Mouse (Mus musculus): ENCODE results near the gene Ccdc187. TPM values are rescaled to one million over a fixed set of nuclear protein-coding genes. Genes with fewer than 3 reads are reported as not detected.
A peak's percentile ranks its signal among the peaks of the same experiment; 100 is the strongest.

Ccdc187 gene
- polyA plus RNA-seq, 1 experiment: not detected

DNA sequence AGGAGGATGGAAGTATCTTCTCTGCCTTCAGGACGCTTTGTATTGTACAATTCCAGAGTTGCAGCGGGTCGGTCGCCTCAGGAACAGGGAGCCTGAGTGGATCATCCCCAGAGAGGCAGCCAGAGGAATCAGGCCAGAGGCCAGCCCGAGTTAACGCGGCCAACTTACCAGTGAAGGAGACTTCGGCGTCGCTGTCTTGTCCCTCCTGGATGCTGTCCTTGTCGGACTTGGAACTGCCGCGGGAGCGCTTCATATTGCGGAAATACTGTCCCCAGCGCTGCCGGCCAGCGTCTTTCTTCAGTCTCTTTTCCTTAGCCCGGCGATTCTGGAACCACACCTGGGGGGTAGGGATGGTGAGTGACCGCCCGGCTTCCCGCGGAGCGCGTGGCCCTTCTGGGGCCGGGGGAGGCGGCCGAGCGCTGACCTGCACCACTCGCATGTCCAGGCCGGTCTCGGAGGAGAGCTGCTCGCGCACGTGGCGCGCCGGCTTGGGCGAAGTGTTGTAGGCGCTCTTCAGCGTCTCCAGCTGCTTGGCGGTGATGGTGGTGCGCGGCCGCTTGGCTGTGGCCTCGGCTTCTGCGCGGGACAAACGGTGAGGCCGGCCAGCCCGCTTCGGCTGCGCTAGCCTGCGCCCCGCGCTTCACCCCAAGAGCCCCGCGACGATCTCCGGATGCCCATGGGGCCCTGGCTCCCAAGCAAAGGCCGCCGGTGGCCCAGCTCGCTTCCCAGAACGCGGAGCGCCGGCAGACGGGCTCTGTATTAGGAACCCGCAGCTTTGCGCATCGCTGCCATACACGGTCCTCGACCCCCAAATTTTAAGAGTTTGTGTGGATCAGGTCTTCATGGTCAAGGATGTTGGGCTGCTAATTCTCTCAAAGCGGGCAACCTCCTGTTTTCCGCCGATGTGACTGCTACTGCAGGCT is 92.2 kb downstream of the Ccdc187 start:
- H3ac ChIP-seq (ENCODE audit: control insufficient read depth, insufficient read length, low read depth): no peak overlapping the region
- H3K36me3 ChIP-seq (ENCODE audit: control insufficient read depth, insufficient read depth): no peaks in the 10 kb centered on the region
- H3K4me3 ChIP-seq (ENCODE audit: insufficient read depth, poor library complexity, severe bottlenecking): no peak overlapping the region
- TF ChIP-seq MYOG (IDR thresholded peaks at IDR 0.05; ENCODE audit: control insufficient read depth, extremely low read depth, insufficient read length) (no peak), MAX (IDR thresholded peaks at IDR 0.05) (no peak), FOSL1 (IDR thresholded peaks at IDR 0.05; ENCODE audit: insufficient read depth, low read length, poor library complexity, severe bottlenecking) (no peak), USF1 (IDR thresholded peaks at IDR 0.05; ENCODE audit: low read depth) (no peak), MYOD1 (IDR thresholded peaks at IDR 0.05; ENCODE audit: control insufficient read depth, insufficient read length, low read depth) (no peak), CTCF (IDR thresholded peaks at IDR 0.05; ENCODE audit: control insufficient read depth, insufficient read depth, insufficient read length) (no peak), CEBPB (IDR thresholded peaks at IDR 0.05; ENCODE audit: low read depth) (no peak)
- no peaks in the 10 kb centered on the region for H3K79me3 ChIP-seq (ENCODE audit: low read depth)
- no peaks in the 10 kb centered on the region for H3K79me2 ChIP-seq (ENCODE audit: control insufficient read depth, insufficient read depth)
- peaks cover 88% of the 10 kb centered on the region for H3K27me3 ChIP-seq (ENCODE audit: control insufficient read depth, insufficient read depth, insufficient read length)

DNA sequence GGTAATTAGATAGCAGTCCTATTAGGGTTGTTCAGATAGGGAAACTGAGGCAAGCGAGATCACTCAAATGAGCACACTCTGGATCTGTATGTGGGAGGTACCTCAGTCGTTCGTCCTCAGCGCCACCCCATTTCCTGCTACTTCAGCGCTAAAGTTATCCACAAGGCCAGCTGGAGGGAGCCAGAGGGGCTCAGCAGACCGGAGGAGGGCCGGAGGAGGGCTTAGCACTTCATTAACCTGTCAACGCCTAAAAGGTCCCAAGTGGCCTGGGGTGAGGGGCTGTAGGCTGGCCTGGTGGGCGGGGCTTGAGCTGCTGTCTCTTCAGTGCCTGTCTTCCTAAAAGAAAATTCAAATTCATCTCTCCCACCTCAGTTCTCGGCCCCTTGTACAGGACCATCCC is 95.9 kb downstream of the Ccdc187 start:
- no peak overlapping the region for H3K4me3 ChIP-seq (ENCODE audit: insufficient read depth, poor library complexity, severe bottlenecking)
- H3K36me3 ChIP-seq (ENCODE audit: control insufficient read depth, insufficient read depth): no peaks in the 10 kb centered on the region
- no peak for TF ChIP-seq USF1 (IDR thresholded peaks at IDR 0.05; ENCODE audit: low read depth)
- no peak for TF ChIP-seq CTCF (IDR thresholded peaks at IDR 0.05; ENCODE audit: control insufficient read depth, insufficient read depth, insufficient read length)
- TF ChIP-seq MAX (IDR thresholded peaks at IDR 0.05): no peak
- TF ChIP-seq FOSL1 (IDR thresholded peaks at IDR 0.05; ENCODE audit: insufficient read depth, low read length, poor library complexity, severe bottlenecking): no peak
- TF ChIP-seq MYOG (IDR thresholded peaks at IDR 0.05; ENCODE audit: control insufficient read depth, extremely low read depth, insufficient read length): no peak
- no peak for TF ChIP-seq MYOD1 (IDR thresholded peaks at IDR 0.05; ENCODE audit: control insufficient read depth, insufficient read length, low read depth)
- no peak for TF ChIP-seq CEBPB (IDR thresholded peaks at IDR 0.05; ENCODE audit: low read depth)
- no peak overlapping the region for H3ac ChIP-seq (ENCODE audit: control insufficient read depth, insufficient read length, low read depth)
- H3K79me3 ChIP-seq (ENCODE audit: low read depth): no peaks in the 10 kb centered on the region
- peaks cover 86% of the 10 kb centered on the region for H3K27me3 ChIP-seq (ENCODE audit: control insufficient read depth, insufficient read depth, insufficient read length)
- H3K79me2 ChIP-seq (ENCODE audit: control insufficient read depth, insufficient read depth): no peaks in the 10 kb centered on the region

DNA sequence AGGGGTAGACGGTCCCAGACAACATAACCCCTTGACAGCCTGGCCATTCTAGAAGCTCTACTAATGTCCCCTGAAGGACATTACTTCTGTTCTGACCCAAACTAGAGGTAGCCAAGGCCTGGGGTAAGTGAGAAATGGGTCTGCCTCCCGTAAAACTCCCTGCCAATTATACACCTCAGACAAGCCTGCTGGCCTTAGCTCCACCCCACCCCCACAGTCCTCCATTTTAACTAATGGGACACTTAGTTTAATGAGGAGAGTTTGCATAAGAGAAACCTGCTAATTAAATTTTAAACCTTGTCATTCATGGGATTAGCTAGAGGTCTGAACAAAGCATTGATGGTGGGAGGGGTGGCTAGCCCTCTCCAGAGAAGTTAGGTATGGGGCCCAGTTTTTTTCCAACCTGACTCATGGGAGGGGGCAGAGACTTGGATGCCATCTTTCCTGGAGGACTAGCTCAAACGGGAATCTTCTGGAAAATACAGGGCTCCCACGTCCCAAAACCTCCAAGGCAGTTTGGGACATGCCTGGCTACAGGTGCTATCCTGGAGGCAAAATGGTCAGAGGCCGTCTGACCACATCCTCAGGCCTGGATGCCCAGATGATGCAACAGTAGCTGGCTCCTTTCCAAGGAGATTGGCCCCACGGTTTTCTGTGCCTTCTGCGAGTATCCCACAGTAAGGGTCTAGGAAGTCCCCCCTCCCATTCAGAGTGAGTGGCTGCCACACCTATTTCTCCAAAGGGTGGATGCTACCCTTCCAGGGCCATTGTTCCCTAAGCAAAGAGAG is 99.6 kb downstream of the Ccdc187 start:
- TF ChIP-seq CEBPB (IDR thresholded peaks at IDR 0.05; ENCODE audit: low read depth) (peak; percentile 53), FOSL1 (IDR thresholded peaks at IDR 0.05; ENCODE audit: insufficient read depth, low read length, poor library complexity, severe bottlenecking) (no peak), MYOG (IDR thresholded peaks at IDR 0.05; ENCODE audit: control insufficient read depth, extremely low read depth, insufficient read length) (no peak), USF1 (IDR thresholded peaks at IDR 0.05; ENCODE audit: low read depth) (no peak)
- Histone ChIP-seq H3ac (ENCODE audit: control insufficient read depth, insufficient read length, low read depth) (no peak overlapping the region), H3K79me3 (ENCODE audit: low read depth) (no peaks in the 10 kb centered on the region), H3K36me3 (ENCODE audit: control insufficient read depth, insufficient read depth) (no peaks in the 10 kb centered on the region), H3K27me3 (ENCODE audit: control insufficient read depth, insufficient read depth, insufficient read length) (peaks cover 79% of the 10 kb centered on the region), H3K4me3 (ENCODE audit: insufficient read depth, poor library complexity, severe bottlenecking) (no peak overlapping the region), H3K79me2 (ENCODE audit: control insufficient read depth, insufficient read depth) (no peaks in the 10 kb centered on the region)

Other genes starting within 250 kb of the Ccdc187 start
- gene Nacc2, start 171.3 kb downstream of the Ccdc187 start, polyA plus RNA-seq (2012; fragmentation: generic; extraction: Trizol): 20.8 TPM
- gene Lhx3, start 86.3 kb downstream of the Ccdc187 start, polyA plus RNA-seq (2012; fragmentation: generic; extraction: Trizol): not detected
- 15.2 TPM for gene Qsox2, start 57.0 kb downstream of the Ccdc187 start, polyA plus RNA-seq (2012; fragmentation: generic; extraction: Trizol)
- gene Gpsm1, start 21.0 kb upstream of the Ccdc187 start, polyA plus RNA-seq (2012; fragmentation: generic; extraction: Trizol): 20.6 TPM
- gene Dnlz, start 57.6 kb upstream of the Ccdc187 start, polyA plus RNA-seq (2012; fragmentation: generic; extraction: Trizol): 35.6 TPM
- 0.20 TPM for gene Card9, start 66.4 kb upstream of the Ccdc187 start, polyA plus RNA-seq (2012; fragmentation: generic; extraction: Trizol)
- gene Snapc4, start 86.1 kb upstream of the Ccdc187 start, polyA plus RNA-seq (2012; fragmentation: generic; extraction: Trizol): 11.7 TPM
- gene Entr1, start 94.8 kb upstream of the Ccdc187 start, polyA plus RNA-seq (2012; fragmentation: generic; extraction: Trizol): 49.1 TPM
- gene Pmpca, start 94.8 kb upstream of the Ccdc187 start, polyA plus RNA-seq (2012; fragmentation: generic; extraction: Trizol): 93.8 TPM
- 8.3 TPM for gene Inpp5e, start 114.6 kb upstream of the Ccdc187 start, polyA plus RNA-seq (2012; fragmentation: generic; extraction: Trizol)
- 19.5 TPM for gene Sec16a, start 150.7 kb upstream of the Ccdc187 start, polyA plus RNA-seq (2012; fragmentation: generic; extraction: Trizol)
- 4.5 TPM for gene Notch1, start 222.1 kb upstream of the Ccdc187 start, polyA plus RNA-seq (2012; fragmentation: generic; extraction: Trizol)

Measured in C2C12 (cell line).